Mouse (Mus musculus): ENCODE results near the gene Jakmip3.

The Jakmip3 gene

DNA sequence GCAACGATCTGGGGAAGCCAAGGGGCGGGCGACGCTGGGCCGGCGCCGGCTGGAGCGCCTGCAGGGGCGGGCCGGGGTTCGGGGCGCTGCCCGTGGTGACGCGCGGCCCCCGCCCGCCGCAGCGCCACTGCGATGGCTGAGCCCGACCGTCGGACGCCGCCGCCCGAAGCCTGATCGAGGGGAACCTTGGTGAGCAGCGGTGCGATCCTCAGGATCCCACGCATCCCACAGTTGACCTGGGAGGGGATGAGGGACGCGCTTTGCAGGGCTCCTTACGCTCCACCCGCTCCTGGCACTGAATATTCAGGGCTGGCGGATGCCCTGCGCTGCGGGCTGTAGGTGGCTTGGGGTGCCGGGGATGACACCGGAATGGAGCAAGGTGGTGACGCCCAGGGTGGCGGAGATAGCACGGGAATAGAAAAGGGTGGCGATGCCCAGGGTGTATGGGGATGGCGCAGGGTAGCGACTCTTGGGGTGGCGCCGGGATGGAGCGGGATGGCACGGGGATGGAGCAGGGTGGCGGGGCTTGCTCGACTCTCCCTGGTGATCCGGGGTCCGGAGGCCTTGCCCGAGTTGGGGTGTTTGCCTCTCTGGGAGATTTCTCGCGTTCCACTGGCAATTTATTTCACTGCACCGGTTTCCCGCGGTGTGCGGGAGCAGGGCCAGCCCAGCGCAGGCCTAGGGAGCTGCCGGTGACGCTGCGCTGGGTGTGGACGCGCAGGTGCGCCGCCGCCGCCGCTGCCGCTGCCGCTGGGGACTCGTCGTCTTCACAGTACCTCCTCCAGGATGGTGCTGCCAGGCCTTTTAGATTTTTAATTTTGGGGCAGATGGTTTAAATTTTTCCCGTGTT lies at the start of gene Jakmip3:
Gene Jakmip3, plus strand, starts transcription at position 119 of the 850 bp plus-strand sequence.
- peak; percentile 75 for DNase-seq

DNA sequence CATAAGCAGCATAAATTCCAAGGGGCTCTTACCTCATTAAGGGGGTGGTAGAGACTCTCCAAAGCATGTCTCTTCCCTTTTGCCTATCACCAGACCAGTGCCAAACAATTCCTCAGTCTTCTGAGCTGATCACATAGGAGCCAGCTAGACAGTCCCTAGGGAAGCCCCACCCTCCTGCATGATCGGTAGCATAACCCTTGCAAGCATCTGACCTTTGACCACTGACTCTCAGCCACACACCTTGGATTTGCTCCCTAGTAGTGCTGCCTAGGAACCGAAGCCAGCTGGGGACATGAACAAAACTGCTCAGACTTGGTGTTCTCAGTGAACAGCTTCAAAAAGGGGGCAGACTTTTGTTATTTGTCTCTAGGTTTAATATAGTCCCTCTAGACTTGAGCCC lies 42.4 kb upstream of the Jakmip3 start:
- DNase-seq, result no peak

DNA sequence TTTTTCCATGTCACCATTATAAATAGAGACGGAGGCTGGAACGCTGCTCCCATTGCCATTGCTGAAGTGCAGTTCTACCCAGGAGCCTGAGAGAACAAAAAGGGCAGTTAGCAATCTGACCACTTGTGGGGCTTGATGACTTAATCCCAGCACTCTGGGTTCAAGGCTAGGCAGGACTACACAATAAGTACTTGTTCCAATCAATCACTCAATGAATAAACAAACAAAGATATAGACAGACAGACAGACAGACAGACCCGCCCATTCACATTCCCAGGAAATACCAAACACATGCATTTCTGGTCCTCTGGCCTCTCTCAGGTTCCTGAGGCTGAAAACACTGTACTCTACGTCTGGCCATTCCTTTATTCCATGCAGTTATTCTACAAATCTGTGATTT lies 41.8 kb upstream of the Jakmip3 start:
- DNase-seq, result no peak

DNA sequence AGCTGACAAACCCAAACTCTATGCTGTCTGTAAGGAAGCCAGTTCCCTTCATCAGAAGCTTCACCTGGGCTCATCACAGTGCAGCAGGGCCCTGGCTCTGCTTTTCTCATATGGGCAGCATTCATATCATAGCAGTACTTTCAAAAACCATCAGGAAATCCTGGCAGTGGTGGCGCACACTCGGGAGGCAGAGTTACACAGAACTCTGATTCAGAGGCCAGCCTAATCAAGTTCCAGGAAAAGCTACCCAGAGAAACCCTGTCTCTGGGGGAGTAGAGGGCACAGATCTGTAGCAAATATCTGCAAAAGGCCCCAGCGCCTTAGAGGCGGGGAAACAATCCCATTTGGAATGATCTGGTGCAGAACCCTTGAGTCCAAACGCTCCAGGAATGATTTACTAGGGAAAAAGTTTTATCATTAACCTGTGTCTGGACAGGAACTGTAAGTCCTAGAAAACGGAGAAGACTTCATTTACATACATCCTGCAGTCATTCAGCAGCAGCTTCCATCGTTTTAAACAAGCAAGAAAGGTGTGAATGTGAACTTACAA lies 36.6 kb upstream of the Jakmip3 start:
- no peak for DNase-seq

DNA sequence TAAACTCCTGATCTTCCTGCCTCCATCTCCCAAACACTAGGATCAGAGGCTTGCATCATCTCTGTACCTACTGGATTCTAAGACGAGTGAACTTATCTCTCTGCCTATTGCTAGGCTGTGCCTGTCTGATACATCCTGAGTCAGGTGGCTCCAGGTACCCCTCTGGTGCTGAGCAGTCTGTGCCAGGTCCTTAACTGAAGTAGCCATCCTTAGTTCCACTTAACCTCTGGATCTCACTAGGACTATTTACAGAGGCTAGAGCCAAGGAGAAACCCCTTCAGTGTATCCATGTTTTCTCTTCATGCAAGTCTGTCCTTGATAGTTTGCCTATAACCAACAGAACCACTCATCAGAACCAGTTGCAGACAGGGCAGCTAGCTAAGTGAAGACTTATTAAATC lies 34.1 kb upstream of the Jakmip3 start:
- DNase-seq, result peak; percentile 22

DNA sequence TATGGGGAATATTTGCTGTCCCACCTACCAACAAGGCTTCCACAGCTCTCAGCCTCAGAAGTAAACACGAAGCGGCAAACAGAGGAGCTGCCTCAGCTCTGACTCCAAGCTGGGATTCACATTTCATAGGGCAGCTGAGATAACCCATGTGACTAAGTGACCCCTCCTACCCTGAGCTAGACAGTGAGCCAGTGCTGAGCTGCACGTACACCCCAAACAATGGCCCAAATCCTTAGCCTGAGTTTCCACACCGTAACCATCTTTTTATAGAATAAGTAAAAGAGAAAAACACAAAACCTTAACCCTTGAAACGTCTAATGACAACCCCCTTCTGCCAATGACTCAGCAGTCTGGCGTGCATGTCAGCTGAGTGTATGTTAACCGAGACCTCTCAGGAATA lies 33.5 kb upstream of the Jakmip3 start:
- peak; percentile 63 for DNase-seq

DNA sequence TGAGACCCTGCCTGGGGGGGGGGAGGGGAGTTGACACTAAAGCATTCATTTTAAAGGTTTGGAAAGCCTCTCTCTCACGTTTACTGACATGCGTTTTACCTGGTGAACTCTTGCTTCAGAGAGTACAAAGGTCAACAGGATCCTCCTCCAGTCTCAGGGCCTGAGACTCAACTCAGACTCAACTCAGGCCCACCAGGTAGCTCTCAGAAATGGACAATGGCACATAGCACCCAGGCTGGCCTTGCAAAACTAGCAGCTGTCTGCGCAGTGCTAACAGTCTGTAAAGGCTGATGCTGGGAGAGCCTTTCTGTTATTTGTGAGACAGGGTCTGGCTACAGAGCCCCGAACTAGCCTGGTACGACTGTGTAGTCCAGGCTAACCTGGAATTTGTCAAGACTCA lies 32.6 kb upstream of the Jakmip3 start:
- no peak for DNase-seq

DNA sequence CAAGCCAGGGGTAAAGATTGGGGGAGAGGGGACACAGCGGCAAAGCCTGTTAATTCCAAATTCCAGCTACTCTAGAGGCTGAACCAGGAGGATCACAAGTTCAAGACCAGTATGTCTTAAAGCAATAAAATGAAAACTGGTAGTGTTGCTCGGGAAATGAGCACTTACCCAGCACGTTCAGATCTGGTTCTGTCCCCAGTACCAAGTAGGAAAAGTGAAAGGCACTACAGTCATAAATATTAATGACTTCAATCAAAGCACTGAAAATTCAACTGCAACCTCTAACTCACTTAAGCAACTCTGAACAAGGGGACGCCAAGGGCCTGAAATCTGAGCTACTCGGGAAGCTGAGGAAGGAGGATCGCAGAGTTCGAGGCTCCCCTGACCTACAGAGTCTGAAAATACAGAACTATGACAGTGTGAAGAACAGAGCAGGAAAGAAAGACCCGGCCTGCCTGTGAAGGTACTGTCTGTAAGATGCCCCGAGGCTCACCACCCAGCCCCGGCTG lies 31.7 kb upstream of the Jakmip3 start:
- no peak for DNase-seq

DNA sequence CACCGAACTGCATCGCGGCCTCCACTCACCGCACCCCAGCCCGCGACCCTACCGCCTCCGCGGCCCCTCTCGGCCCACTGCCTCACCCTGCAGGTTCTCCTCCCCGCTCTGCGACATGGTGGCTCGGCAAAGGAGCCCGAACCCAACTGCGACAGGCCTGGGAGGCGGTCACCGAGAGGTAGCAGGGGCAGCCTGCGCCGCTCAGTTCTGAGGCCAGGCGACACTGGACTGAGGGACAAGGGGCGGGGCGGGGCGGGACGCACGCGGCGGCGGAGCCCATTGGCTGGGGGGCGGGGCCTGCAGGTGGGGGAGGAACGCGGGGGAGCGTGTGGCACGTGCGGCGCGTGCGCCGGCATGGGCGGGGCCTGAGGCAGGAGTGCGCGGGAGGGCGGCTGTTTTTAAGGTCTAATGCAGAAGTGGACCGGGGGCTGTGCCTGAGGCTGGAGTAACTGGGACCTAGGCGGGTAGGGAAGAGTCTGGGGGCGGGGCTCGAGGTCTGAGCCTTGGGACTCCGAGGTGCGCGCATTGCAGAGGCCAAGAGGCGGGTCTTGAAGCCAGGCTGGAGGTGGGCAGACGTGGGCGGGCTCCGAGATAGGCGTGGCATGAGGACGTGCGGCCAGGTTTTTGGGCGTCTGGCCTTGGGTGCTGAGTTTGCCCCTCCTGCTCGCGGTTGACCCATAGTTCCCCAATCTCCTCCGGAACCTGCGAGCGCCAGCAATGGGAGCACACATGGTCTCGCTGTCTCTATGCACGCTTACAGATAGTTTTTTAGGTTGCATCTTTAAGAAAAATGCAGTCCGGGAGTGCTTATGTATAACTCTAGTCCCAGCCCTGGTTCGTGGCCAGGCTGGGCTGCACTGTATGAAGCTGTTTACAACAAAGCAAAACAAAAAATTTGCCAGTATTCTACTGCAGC lies 31.0 kb upstream of the Jakmip3 start, which contains the start of gene Bnip3:
Gene Bnip3, minus strand, starts transcription at position 243 of the 916 bp plus-strand sequence.
- DNase-seq, result peak; percentile 91

DNA sequence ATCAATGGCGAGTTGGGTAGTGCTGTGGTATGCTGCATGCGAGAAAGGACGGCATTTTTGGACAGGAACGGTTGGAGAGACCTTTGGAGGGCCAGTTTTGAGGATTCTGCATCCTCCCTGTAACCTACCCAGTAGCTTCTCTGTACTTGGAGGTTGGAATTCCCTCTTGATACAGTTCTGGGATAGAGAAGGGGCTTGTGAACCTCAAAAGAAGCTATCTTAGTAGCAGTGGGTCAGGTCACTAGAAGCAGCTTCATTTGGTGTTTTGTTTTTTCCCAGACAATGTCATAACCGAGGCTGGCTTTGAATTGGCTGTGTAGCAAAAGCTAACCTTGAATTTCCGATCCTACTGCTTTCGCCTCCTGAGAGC lies 30.4 kb upstream of the Jakmip3 start:
- DNase-seq, result no peak

DNA sequence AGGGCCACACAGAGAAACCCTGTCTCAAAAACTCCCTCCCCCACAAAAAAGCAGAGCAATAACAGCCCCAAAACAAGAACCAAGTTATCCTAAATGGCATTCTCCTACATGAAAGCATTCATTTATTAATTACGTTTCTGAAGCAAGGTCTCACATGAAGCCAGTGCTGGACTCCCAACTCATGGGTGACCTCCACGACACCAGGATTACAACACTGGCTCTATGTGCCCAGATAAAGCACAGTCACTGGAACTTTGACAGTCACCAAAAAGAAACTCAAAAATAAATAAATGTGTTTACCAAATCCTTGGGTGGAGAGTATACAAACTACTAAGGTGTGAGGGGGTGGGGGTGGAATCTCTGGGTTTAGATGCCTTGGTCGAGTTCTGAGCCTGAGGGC lies 26.9 kb upstream of the Jakmip3 start:
- no peak for DNase-seq

DNA sequence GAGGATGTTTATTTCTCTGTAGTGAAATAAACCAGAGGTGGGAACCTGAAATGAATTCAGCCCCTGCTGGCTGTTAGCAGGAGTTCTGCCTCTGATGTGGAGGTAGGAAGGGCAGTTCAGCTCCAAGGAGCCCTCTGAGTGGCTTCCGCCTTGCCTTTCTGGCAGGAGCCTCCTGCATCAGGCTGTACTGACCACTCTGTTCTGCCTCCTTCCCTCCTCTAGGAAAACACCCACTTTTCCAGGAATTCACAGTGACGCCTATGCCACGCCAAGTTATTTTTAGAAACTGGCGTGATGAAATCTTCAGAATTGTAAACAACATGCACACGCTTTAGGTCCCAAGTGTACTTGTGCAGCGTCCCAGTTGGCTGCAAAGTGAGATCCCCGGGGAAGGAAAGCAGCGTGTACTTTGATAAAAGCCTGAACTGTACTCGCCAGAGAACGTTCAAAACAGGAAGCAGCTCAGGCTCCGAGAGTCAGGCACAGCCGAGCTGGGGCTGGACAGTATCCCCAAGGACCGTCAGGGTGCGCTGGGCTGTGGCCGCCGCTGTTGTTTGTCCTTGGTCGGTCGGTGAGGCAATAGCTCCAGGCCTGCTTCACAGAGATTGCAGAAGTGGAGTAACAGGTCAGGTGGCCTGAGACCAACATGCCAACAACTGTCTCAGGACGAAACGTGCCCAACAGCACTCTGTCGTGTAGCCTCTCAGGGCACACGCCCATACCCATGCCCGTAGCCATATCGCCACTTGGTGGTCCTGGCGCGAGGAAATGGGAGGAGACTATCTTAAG lies 21.2 kb upstream of the Jakmip3 start:
- DNase-seq, result peak; percentile 32

DNA sequence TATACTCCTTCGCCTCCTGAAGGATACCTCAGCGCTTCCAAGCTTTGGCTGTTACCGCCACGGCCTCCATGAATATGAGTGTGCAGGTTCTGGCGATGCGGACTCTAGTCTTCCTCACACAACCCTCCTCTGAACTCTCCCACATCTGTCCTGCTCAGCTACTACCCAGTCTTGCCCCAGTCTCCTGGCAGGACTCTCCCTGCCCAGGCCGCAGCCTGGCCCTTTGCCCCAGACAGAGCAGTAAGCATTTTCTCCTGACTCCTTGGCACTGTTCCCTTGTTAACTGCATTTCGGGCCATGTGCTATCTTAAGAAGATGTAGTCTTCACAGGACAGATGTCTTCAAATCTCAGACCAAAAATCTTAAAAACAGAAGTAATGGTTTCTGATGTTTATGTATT lies 18.9 kb upstream of the Jakmip3 start:
- no peak for DNase-seq

DNA sequence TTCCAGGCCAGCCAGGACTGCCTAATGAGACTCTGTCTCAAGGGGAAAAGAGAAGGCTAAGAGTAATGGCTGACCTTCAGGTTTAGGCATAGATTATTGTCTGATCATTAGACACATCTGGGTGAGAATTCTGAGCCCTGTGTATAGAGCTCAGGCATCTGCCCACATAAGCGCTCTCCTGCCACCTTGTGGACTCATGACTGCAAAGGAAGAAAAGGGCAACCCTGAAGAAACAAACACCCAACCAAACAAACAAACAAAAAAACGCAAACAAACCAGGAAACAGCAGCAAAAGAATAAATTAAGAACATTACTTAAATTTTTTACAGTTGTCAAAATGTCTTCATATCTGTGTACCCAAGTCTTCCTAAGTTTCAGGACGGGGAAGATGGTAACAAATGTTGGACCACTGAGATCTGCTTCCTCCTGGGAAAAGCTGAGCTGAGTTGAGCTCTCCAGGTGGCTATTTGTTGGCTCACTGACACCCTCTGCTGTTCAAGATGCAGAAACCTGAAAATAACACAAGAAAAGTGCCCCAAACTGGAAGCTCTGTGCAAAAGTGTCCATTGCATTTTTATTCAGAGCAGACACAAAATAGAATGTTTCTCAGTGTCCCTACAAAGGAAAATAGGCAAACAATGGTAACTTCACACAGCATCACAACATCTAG lies 16.6 kb upstream of the Jakmip3 start:
- DNase-seq, result peak; percentile 36

DNA sequence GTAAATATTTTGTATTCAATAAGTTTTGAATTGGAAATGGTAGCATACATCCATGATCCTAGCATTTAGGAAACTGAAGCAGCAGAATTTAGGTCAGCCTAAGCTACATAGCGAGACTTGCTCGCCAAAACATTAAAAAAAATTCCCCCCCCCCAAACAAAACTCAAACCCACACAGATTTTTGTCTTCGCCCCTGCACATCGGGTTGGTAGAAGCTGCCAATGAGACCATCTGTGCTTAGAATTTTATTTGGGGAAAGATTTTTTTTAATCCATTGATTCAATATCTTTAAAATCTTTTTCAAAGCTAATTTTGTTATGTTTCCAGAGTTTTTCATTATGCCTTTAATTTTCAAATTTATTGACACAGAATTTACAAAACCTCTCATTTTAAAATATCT lies 12.1 kb upstream of the Jakmip3 start:
- no peak for DNase-seq

DNA sequence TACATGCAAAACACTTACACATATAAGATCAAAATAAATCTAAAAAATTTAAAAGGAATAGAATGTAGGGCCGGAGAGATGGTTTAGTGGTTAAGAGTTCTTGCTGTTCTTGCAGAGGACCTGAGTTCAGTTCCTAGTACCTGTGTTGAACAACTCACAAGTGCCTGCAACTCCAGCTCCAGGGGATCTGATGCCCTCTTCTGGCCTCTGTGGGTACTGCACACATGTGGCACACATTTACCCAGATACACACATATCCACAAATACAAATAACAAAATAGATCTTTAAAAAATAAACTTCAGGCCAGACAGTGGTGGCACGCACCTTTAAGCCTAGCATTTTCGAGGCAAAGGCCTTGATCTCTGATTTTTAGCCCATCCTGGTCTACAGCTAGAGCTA lies 6.0 kb upstream of the Jakmip3 start:
- DNase-seq, result no peak

DNA sequence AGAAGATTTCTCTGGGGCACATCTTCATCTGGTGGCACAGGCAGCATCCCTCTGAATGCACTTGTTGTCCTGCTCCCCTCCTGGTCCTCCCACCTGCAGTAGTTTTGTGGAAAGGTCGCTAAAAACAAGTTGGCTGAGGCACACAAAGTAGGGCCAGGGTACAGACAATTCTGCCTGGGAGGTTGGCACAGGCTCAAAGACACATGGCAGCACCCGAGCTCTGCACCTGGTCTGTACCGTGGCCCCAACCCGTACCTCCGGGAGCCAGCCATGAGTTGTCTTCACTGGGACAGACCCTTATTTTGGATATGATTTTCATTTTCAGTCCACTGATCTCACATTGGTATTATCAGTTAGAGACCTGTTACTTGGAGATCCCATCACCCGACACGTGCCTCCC lies 1.5 kb upstream of the Jakmip3 start:
- no peak for DNase-seq

DNA sequence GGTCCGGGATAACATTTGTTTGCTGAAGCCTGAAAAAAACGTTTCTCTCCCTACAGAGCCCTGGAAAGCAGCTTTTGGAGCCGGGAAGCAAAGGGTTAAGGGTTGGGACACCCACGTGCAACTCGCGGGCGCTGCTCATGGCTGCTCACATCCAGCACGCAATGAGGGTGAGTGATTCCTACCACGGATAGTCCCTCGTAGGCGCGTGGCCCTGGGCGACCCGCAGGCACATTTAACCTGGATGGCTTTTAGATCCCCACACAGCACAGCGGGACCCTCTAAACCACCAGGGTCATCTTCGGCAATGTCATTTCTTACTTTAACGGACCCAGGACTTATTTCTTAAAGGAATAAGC lies 296 bp upstream of the Jakmip3 start:
- DNase-seq, result peak; percentile 76

DNA sequence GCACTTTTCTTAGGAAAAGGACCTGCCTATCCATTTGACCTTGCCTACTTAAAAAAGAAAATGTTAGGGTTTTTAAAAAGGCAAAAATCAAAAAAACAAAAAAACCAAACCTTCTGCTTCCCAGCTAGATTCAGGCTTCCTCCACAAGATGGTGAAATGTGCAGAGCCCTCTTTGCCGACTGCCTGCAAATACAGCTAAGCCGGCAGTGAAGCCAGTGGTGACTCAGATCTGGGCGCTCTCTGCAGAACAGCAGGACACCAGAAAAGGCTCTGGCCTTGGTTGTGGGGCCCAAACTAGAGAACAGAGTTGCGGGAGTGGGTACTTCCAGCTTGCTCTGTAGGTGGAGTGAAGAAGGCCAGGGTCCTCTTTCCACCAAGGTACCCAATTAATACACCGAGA lies 1.0 kb downstream of the Jakmip3 start:
- DNase-seq, result no peak

DNA sequence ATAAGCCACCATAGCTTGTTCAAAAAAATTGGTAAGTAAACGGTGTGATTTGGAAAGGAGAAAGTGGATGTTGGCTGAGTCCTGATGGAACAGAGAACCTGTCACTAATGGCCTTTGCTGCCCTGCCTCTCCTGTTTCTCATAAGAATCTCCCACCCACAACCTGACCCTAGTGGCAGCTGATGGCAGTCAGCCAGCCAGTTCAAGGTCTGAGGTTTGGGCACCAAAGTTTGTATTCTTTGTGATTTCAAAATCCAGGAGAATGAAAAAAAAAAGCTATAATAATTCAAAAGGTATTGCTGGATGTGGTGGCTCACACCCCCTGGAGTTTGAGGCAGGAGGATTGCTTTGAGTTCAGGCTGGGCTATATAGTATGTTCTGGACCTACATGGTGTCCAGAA lies 1.8 kb downstream of the Jakmip3 start:
- peak; percentile 40 for DNase-seq

DNA sequence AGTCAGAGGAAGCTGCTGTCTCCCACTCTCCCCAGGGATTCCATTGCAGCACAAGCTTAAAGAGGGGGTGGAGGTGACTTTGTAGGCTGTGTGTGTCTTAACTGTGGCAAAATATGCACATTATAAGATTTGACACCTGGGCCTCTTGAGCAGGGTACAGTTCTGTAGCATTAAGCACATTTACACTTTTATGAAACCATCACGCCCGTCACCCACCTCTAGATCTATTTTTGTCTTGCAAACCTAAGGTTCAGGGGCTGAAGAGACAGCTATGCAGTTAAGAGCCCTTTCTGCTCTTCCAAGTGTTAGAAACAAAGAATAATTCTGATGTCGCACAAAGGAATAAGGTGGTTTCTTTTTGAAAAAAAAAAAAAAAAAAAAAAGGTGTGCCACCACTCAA lies 5.1 kb downstream of the Jakmip3 start:
- DNase-seq, result no peak

DNA sequence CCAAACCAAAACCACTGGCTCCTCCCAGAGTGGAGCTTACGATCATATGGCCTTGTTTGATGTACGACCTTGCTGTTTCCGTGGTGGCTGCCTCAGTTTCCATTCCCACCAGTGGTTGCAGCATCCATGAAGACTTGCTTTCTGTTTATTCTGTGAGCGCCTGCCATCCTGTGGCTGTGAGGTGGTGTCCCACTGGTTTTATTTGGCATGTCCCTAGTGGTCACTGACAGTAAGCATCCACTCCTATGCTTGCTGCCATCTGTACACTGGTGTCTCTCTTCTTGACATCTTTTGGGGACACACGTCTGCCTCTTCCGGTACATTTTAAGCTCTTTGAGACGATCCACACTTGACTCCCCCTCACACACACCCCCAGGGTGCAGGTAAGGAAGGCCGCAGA lies 7.2 kb downstream of the Jakmip3 start:
- DNase-seq, result no peak

Measured in cerebellum, adult 9-10 months (tissue).